Mouse (Mus musculus) heart, adult 18-20 months (tissue): ENCODE data around the gene Actr2. TPM values are rescaled to one million over a fixed set of nuclear protein-coding genes. Genes with fewer than 3 reads are reported as not detected.

Experiments
- DNase-seq, 2 experiments: peaks; one replicate each; pipeline ENCODE4 v3.0.0; 2021 to 2022; ENCODE audit warnings: mixed read lengths in 1 of 2
- total RNA-seq, 2 experiments: library from RNA; stranded (reverse); gene quantifications; 2 replicates each; pipeline ENCODE4 v1.2.3; 2021

The Actr2 gene
- total RNA-seq, 2 experiments from 2014 or later = 78.4 to 79.7 TPM

- DNase-seq = no peak
Measured at GRCm38 (mm10) chr11:20013366-20013765, 99.3 kb downstream of the Actr2 start.

Other genes with a start within 250 kb of the Actr2 start
- gene Spred2, start 188.5 kb downstream of the Actr2 start, total RNA-seq = 10 to 100 TPM; 18.0 to 20.7 TPM
- gene Rab1a, start 88.5 kb upstream of the Actr2 start, total RNA-seq = 100 to 1,000 TPM; 125 to 136 TPM
- gene Cep68, start 136.5 kb upstream of the Actr2 start, total RNA-seq = 10 to 100 TPM; 38.5 to 43.5 TPM
- 1 to 10 TPM; 1.4 TPM for gene Slc1a4, start 219.8 kb upstream of the Actr2 start, total RNA-seq